Mouse (Mus musculus): ENCODE measurements around the gene Usp5. TPM values are rescaled to one million over a fixed set of nuclear protein-coding genes. Genes with fewer than 3 reads are reported as not detected.

The Usp5 gene
- polyA plus RNA-seq, 1 experiment = 80.9 TPM

DNA sequence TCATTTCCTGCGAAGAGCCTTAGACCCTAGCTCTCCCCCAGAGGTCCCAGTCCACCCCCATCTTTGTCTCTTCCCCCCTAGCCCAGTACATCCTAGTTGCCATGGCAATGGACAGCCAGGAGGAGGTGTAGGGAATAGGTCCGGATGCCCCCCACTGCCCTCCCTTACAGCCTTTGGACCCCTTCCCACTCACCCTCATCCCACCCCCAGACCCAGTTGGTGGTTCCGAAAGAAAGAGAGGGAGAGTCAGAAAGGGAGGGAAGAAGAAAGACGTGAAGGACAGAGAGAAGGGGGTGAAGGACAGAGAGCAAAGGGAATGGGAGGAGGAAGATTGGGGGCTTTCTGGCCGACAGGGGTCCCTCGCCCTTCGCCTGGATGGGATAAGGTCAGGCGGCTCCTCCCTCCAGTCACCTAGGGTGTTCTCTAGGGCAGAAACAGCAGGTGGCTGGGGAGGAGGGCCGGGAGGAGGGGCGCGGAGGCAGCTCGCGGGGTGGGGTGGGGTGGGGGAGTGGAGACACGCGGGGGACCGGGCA is 33.9 kb upstream of the Usp5 start:
- Histone ChIP-seq H3K9me3 (replicated peaks; ENCODE audit: control insufficient read depth, insufficient read depth, low read length, poor library complexity, severe bottlenecking) (no peaks in the 10 kb centered on the region), H3K9ac (ENCODE audit: low read depth, poor library complexity, severe bottlenecking) (peak overlapping the region; percentile 78), H3K27me3 (ENCODE audit: control insufficient read depth, insufficient read depth, low read length, poor library complexity, severe bottlenecking) (no peaks in the 10 kb centered on the region), H3K4me1 (ENCODE audit: control insufficient read depth, insufficient read depth, low read length) (peaks cover 13% of the 10 kb centered on the region), H3K4me3 (ENCODE audit: low read depth, low read length) (peak overlapping the region; percentile 57), H3K27ac (ENCODE audit: insufficient read depth, low read length) (no peak overlapping the region), H3K36me3 (ENCODE audit: control insufficient read depth, insufficient read depth, low read length, poor library complexity, severe bottlenecking) (no peaks in the 10 kb centered on the region)
- peak; percentile 30 for TF ChIP-seq CTCF (IDR thresholded peaks at IDR 0.05; ENCODE audit: low read depth, low read length)
- TF ChIP-seq EP300 (IDR thresholded peaks at IDR 0.05; ENCODE audit: insufficient read depth, low read depth, low read length) = no peak

DNA sequence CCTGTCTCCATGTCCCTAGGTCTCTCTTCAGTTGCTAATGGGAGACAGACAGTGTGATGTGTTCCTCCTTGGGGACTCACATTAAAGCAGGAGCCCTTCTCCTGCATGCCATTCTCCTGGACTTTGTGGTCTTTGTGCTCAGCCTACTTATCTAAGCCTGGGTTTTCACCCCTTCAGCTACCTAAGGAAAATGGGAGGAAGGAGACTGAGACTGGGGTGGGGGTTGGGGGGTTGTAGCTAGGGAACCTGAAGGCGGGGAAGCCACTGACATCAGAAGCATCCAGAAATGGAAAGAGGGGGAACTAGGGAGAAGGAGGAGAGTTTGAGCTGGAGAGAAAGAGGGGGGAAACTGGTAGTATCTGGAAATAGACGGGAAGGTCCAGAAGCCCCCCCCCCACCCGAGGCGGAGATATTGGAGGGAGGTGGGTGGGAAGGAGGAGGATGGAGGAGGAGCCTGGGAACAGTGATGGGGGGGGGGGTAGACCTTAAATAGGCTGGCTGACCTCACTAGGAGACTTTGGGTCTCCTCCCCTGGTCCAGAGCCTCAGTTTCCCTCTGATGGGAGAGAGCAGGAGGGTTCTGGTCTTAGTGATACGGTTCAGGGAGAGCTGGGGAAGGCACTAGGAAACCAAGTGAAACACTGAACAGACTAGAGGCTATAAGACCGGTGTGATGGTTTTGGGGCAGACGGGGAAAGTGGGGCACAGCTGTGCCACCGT is 33.3 kb upstream of the Usp5 start:
- H3K9ac ChIP-seq (ENCODE audit: low read depth, poor library complexity, severe bottlenecking) = no peak overlapping the region
- peaks cover 13% of the 10 kb centered on the region for H3K4me1 ChIP-seq (ENCODE audit: control insufficient read depth, insufficient read depth, low read length)
- H3K9me3 ChIP-seq (replicated peaks; ENCODE audit: control insufficient read depth, insufficient read depth, low read length, poor library complexity, severe bottlenecking) = no peaks in the 10 kb centered on the region
- H3K36me3 ChIP-seq (ENCODE audit: control insufficient read depth, insufficient read depth, low read length, poor library complexity, severe bottlenecking) = no peaks in the 10 kb centered on the region
- TF ChIP-seq EP300 (IDR thresholded peaks at IDR 0.05; ENCODE audit: insufficient read depth, low read depth, low read length) = no peak
- TF ChIP-seq POLR2A (IDR thresholded peaks at IDR 0.05; ENCODE audit: insufficient read depth, low read length) = no peak
- no peak for TF ChIP-seq CTCF (IDR thresholded peaks at IDR 0.05; ENCODE audit: low read depth, low read length)
- H3K27me3 ChIP-seq (ENCODE audit: control insufficient read depth, insufficient read depth, low read length, poor library complexity, severe bottlenecking) = no peaks in the 10 kb centered on the region
- no peak overlapping the region for H3K4me3 ChIP-seq (ENCODE audit: low read depth, low read length)
- H3K27ac ChIP-seq (ENCODE audit: insufficient read depth, low read length) = no peak overlapping the region

DNA sequence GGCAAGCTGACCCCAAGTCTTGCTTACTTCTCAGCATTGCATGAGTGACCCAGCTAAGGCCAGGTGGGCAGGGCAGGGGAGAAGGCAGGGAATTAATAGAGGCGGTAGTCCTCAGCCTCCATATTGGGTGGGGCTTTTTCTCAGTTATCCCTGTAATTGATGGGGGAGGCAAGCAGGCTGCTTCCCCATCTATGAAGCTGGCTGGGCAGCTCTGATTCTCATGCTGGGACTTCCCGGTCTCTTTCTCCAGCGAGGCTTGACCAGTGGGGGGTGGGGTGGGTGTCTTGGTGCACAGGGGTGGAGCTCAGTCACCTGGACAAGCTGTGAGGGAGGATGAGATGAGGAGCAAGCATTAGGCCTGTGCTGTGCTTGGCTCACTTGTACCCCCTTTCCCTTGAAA is 32.5 kb upstream of the Usp5 start:
- TF ChIP-seq CTCF (IDR thresholded peaks at IDR 0.05; ENCODE audit: low read depth, low read length) = no peak
- TF ChIP-seq POLR2A (IDR thresholded peaks at IDR 0.05; ENCODE audit: insufficient read depth, low read length) = no peak
- no peak for TF ChIP-seq EP300 (IDR thresholded peaks at IDR 0.05; ENCODE audit: insufficient read depth, low read depth, low read length)
- Histone ChIP-seq H3K4me1 (ENCODE audit: control insufficient read depth, insufficient read depth, low read length) (peaks cover 13% of the 10 kb centered on the region), H3K27me3 (ENCODE audit: control insufficient read depth, insufficient read depth, low read length, poor library complexity, severe bottlenecking) (no peaks in the 10 kb centered on the region)

DNA sequence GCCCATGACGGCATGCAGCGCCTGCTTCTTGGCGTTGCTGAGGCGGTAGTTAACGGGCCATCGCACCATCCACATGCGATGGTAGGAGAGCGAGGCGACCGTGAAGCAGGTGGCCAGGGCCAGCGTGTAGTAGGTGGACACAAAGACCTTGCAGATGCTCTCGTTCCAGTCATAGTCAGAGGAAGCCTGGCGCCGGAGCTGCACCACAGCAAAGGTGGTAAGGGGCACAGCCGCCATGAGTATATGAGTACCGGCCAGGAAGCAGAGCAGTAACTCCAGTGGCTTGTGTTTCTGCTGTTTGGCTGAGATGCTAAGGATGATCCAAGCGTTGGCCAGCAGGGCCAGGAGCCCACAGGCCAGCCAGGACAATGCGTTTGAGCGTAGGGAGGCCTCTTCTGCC is 32.0 kb upstream of the Usp5 start:
- Histone ChIP-seq H3K27me3 (ENCODE audit: control insufficient read depth, insufficient read depth, low read length, poor library complexity, severe bottlenecking) (no peaks in the 10 kb centered on the region), H3K4me1 (ENCODE audit: control insufficient read depth, insufficient read depth, low read length) (peaks cover 13% of the 10 kb centered on the region), H3K36me3 (ENCODE audit: control insufficient read depth, insufficient read depth, low read length, poor library complexity, severe bottlenecking) (no peaks in the 10 kb centered on the region), H3K4me3 (ENCODE audit: low read depth, low read length) (no peak overlapping the region), H3K9me3 (replicated peaks; ENCODE audit: control insufficient read depth, insufficient read depth, low read length, poor library complexity, severe bottlenecking) (no peaks in the 10 kb centered on the region), H3K27ac (ENCODE audit: insufficient read depth, low read length) (no peak overlapping the region), H3K9ac (ENCODE audit: low read depth, poor library complexity, severe bottlenecking) (no peak overlapping the region)
- TF ChIP-seq EP300 (IDR thresholded peaks at IDR 0.05; ENCODE audit: insufficient read depth, low read depth, low read length) (no peak), CTCF (IDR thresholded peaks at IDR 0.05; ENCODE audit: low read depth, low read length) (no peak), POLR2A (IDR thresholded peaks at IDR 0.05; ENCODE audit: insufficient read depth, low read length) (no peak)

More for the DNA sequence above, 32.5 kb upstream of the Usp5 start:
- Histone ChIP-seq H3K36me3 (ENCODE audit: control insufficient read depth, insufficient read depth, low read length, poor library complexity, severe bottlenecking) (no peaks in the 10 kb centered on the region), H3K9ac (ENCODE audit: low read depth, poor library complexity, severe bottlenecking) (no peak overlapping the region), H3K27ac (ENCODE audit: insufficient read depth, low read length) (no peak overlapping the region), H3K4me3 (ENCODE audit: low read depth, low read length) (no peak overlapping the region), H3K9me3 (replicated peaks; ENCODE audit: control insufficient read depth, insufficient read depth, low read length, poor library complexity, severe bottlenecking) (no peaks in the 10 kb centered on the region)

DNA sequence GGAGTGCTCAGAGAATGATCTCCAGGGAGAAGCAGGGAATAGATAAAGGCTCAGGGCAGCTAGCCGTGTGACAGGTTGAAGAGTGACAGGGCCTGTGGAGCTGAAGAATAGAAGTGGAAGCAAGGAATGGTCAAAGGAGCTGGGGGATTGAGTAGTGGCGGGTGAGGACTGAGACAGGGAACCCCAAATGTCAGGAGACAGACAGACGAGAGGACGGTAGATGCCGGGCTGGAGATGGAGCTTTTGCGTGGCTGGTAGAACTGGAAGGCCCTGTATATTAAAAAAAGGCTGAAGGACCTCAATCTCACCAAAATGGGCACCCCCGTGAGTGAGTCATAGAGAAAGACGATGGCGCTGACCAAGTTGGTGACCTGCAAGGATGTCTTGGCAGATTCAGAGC is 31.2 kb upstream of the Usp5 start:
- Histone ChIP-seq H3K9me3 (replicated peaks; ENCODE audit: control insufficient read depth, insufficient read depth, low read length, poor library complexity, severe bottlenecking) (no peaks in the 10 kb centered on the region), H3K36me3 (ENCODE audit: control insufficient read depth, insufficient read depth, low read length, poor library complexity, severe bottlenecking) (no peaks in the 10 kb centered on the region), H3K27me3 (ENCODE audit: control insufficient read depth, insufficient read depth, low read length, poor library complexity, severe bottlenecking) (no peaks in the 10 kb centered on the region), H3K4me3 (ENCODE audit: low read depth, low read length) (no peak overlapping the region), H3K27ac (ENCODE audit: insufficient read depth, low read length) (no peak overlapping the region), H3K9ac (ENCODE audit: low read depth, poor library complexity, severe bottlenecking) (no peak overlapping the region), H3K4me1 (ENCODE audit: control insufficient read depth, insufficient read depth, low read length) (peaks cover 19% of the 10 kb centered on the region)
- no peak for TF ChIP-seq CTCF (IDR thresholded peaks at IDR 0.05; ENCODE audit: low read depth, low read length)
- TF ChIP-seq EP300 (IDR thresholded peaks at IDR 0.05; ENCODE audit: insufficient read depth, low read depth, low read length) = no peak
- no peak for TF ChIP-seq POLR2A (IDR thresholded peaks at IDR 0.05; ENCODE audit: insufficient read depth, low read length)

DNA sequence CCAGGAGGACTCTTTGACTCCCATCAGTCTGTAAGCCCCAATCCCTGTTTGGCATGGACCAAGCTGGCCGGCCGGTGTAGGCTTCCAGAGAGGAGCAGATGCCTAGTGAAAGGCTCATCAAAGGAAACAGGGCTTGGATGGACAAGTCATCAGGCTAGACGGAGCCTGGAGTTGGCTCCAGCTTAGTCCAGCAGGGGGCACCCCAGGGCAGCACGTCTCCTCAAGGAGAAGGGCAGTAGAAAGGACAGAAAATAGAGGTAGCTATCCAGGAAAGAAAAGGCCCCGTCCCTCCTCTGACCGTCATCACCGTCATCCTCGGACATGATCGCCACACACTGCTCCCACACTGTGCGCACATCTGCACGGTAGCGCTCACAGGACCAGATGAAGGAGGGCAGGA is 30.4 kb upstream of the Usp5 start:
- H3K9me3 ChIP-seq (replicated peaks; ENCODE audit: control insufficient read depth, insufficient read depth, low read length, poor library complexity, severe bottlenecking) = no peaks in the 10 kb centered on the region
- H3K27ac ChIP-seq (ENCODE audit: insufficient read depth, low read length) = no peak overlapping the region
- TF ChIP-seq CTCF (IDR thresholded peaks at IDR 0.05; ENCODE audit: low read depth, low read length) (peak; percentile 93), POLR2A (IDR thresholded peaks at IDR 0.05; ENCODE audit: insufficient read depth, low read length) (no peak), EP300 (IDR thresholded peaks at IDR 0.05; ENCODE audit: insufficient read depth, low read depth, low read length) (no peak)
- peak overlapping the region; percentile 28 for H3K4me3 ChIP-seq (ENCODE audit: low read depth, low read length)
- no peak overlapping the region for H3K9ac ChIP-seq (ENCODE audit: low read depth, poor library complexity, severe bottlenecking)
- H3K27me3 ChIP-seq (ENCODE audit: control insufficient read depth, insufficient read depth, low read length, poor library complexity, severe bottlenecking) = no peaks in the 10 kb centered on the region
- peaks cover 19% of the 10 kb centered on the region for H3K4me1 ChIP-seq (ENCODE audit: control insufficient read depth, insufficient read depth, low read length)
- H3K36me3 ChIP-seq (ENCODE audit: control insufficient read depth, insufficient read depth, low read length, poor library complexity, severe bottlenecking) = no peaks in the 10 kb centered on the region
